Mouse (Mus musculus): ENCODE measurements at regions not wholly inside any gene's neighbourhood (a gene's known extent, or its start where the extent isn't known, plus 50 kb on each side); places are given as distances from the start of the nearest gene placed in this dataset.

DNA sequence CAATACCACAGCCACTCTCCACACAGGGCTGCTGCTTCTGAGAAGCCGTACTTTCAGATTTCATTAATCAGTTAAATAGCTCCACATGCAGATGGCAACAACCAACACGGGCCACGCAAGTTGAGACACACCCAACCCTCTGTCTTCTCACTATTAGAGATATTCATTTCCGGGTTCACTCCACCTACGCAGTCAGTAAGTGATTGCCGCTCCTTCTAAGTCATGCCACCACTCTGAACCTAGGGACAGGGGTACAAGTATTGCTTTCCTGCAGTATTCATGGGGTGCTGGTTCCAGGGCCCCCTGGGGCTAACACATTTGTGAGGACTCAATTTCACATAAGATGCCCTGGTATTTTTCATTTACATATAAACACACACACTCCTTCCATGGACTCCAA is 176.3 kb downstream of the Maf start:
- no peak for TF ChIP-seq CTCF (conservative IDR thresholded peaks at IDR 0.05; ENCODE audit: low read length)
- TF ChIP-seq POU5F1 (IDR thresholded peaks at IDR 0.05; ENCODE audit: borderline replicate concordance, low read length) = no peak
